Mouse (Mus musculus) lung, embryonic 14.5 days (tissue): Measurements from ENCODE around the gene Satb2. TPM values are rescaled to one million over a fixed set of nuclear protein-coding genes. Genes with fewer than 3 reads are reported as not detected.

Experiments
- ATAC-seq: fragments of 200-750 bp; cut with Nextera tagmentation; 2 replicates; pipeline ENCODE4 v1.8.0; 2017; ENCODE audit warnings: mild to moderate bottlenecking, moderate TSS enrichment, moderate library complexity; ENCODE audit not compliant: insufficient read depth
- DNase-seq: peaks from one replicate; pipeline ENCODE4 v3.0.0-alpha.2; 2015
- H3K27ac ChIP-seq: fragments of 300-500 bp; sonication (generic); 2 replicates; pipeline ENCODE4 v1.5.1; 2014; ENCODE audit warnings: low read depth, mild to moderate bottlenecking, moderate library complexity
- H3K27me3 ChIP-seq: fragments of 300-500 bp; sonication (generic); 2 replicates; pipeline ENCODE4 v1.6.1; 2014; ENCODE audit warnings: low read length, control low read depth; ENCODE audit not compliant: insufficient read depth
- H3K36me3 ChIP-seq: fragments of 300-500 bp; sonication (generic); 2 replicates; pipeline ENCODE4 v1.6.1; 2014; ENCODE audit warnings: control low read depth; ENCODE audit not compliant: insufficient read depth
- H3K4me1 ChIP-seq: fragments of 300-500 bp; sonication (generic); 2 replicates; pipeline ENCODE4 v1.6.1; 2014; ENCODE audit warnings: antibody characterized with exemption, control low read depth; ENCODE audit not compliant: insufficient read depth
- H3K4me2 ChIP-seq: fragments of 300-500 bp; sonication (generic); 2 replicates; pipeline ENCODE4 v1.6.1; 2014; ENCODE audit warnings: mild to moderate bottlenecking
- H3K4me3 ChIP-seq: fragments of 300-500 bp; sonication (generic); 2 replicates; pipeline ENCODE4 v1.5.1; 2014; ENCODE audit warnings: low read depth, low read length
- H3K9ac ChIP-seq: fragments of 300-500 bp; sonication (generic); 2 replicates; pipeline ENCODE4 v1.6.1; 2014
- H3K9me3 ChIP-seq: fragments of 300-500 bp; sonication (generic); 2 replicates; pipeline ENCODE4 v1.6.1; 2016; ENCODE audit warnings: low read depth, low read length, control low read depth
- CTCF ChIP-seq: IDR thresholded peaks from 2 replicates; pipeline ENCODE4 v1.5.1; 2016; ENCODE audit warnings: antibody characterized with exemption, low read depth
- WGBS: fragments of 180-500 bp; shearing (Covaris S2); extraction: QIAGEN DNeasy Blood & Tissue Kit; methylation state at CpG from one replicate; pipeline ENCODE4 v1.1.7; 2014; 5-methylcytosine and 5-hydroxymethylcytosine counted together
- polyA plus RNA-seq: library from polyadenylated mRNA; unstranded; fragments of >200 nt; fragmentation: Nextera tagmentation; extraction: Ambion mirVana; gene quantifications from 2 replicates; pipeline ENCODE4 v1.2.1, GENCODE M21; 2014

Gene Satb2
- polyA plus RNA-seq, 1 experiment from 2014 or later: 0.79 TPM

DNA sequence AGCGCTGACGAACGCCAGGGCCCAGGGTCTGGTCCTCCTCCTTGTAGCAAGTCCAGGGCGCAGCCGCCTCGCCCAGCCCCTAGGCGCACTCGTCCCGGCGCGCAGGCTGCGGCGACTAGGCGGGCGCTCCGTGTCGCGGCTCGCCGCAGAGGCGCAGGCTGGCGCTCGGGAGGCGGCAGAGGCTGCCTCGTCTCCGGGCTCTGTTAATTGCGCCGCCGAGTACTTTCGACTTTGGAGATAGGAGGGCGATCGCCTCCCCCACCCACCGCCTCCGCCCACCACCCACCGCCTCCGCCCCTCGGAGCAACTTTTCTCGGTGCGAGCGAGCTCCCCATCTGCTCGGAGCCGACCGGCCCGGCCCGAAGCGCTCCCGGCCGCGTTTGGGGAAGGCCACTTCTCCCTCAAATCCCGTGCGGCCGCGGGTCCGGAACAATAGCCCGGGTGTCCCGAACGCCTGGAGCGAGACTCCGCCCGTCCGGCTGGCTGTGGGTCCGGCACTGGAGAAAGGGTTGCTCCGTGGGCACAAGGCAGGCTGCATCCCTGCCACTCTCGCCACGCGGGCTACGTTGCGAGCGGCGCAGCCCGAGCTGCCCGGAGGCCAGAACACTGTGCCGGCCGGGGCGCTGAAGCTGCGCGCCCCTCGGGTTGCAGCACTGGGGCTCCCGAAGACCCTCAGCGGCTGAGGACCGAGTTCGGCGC, 6.0 kb downstream of the Satb2 start:
- Histone ChIP-seq H3K36me3 (no peaks in the 10 kb centered on the region), H3K27me3 (peaks cover 57% of the 10 kb centered on the region), H3K9me3 (no peaks in the 10 kb centered on the region), H3K4me2 (peak overlapping the region; percentile 96), H3K27ac (peak overlapping the region; percentile 90), H3K4me1 (peaks cover 3% of the 10 kb centered on the region; the same call in 1 of the 2 replicates), H3K9ac (peak overlapping the region; percentile 84), H3K4me3 (peak overlapping the region; percentile 71)
- DNase-seq (peak; percentile 76), ATAC-seq (peak; percentile 76)
- WGBS: under 1% methylated on average over 77 of the region's 83 CpGs
- no peak for TF ChIP-seq CTCF

- DNase-seq: no peak
- Histone ChIP-seq H3K4me1 (peaks cover 3% of the 10 kb centered on the region; the same call in 1 of the 2 replicates), H3K36me3 (no peaks in the 10 kb centered on the region), H3K4me3 (peak overlapping the region; percentile 71), H3K27ac (peak overlapping the region; percentile 90; the same call in 1 of the 2 replicates), H3K9ac (peak overlapping the region; percentile 84), H3K4me2 (peak overlapping the region; percentile 96), H3K27me3 (peaks cover 52% of the 10 kb centered on the region), H3K9me3 (no peaks in the 10 kb centered on the region)
- WGBS: 1% methylated on average over 23 of the region's 23 CpGs
- no peak for TF ChIP-seq CTCF
- ATAC-seq: no peak
These were observed 6.6 kb downstream of the Satb2 start for GRCm38 (mm10) chr1:56971942-56972250.

- 3% methylated on average over 17 of the region's 29 CpGs for WGBS
- Histone ChIP-seq H3K4me2 (peak overlapping the region; percentile 96), H3K27me3 (peaks cover 48% of the 10 kb centered on the region), H3K9ac (no peak overlapping the region), H3K4me1 (peaks cover 3% of the 10 kb centered on the region; the same call in 1 of the 2 replicates), H3K4me3 (peak overlapping the region; percentile 71), H3K36me3 (no peaks in the 10 kb centered on the region), H3K9me3 (no peaks in the 10 kb centered on the region), H3K27ac (no peak overlapping the region)
- ATAC-seq: no peak
- TF ChIP-seq CTCF: no peak
- DNase-seq: peak; percentile 34
These were observed 7.0 kb downstream of the Satb2 start for GRCm38 (mm10) chr1:56971441-56971861.

- WGBS: 1% methylated on average over 27 of the region's 27 CpGs
- DNase-seq: peak; percentile 63
- peaks cover 41% of the 10 kb centered on the region for H3K27me3 ChIP-seq
These were observed 7.7 kb downstream of the Satb2 start for GRCm38 (mm10) chr1:56970740-56971141.

DNA sequence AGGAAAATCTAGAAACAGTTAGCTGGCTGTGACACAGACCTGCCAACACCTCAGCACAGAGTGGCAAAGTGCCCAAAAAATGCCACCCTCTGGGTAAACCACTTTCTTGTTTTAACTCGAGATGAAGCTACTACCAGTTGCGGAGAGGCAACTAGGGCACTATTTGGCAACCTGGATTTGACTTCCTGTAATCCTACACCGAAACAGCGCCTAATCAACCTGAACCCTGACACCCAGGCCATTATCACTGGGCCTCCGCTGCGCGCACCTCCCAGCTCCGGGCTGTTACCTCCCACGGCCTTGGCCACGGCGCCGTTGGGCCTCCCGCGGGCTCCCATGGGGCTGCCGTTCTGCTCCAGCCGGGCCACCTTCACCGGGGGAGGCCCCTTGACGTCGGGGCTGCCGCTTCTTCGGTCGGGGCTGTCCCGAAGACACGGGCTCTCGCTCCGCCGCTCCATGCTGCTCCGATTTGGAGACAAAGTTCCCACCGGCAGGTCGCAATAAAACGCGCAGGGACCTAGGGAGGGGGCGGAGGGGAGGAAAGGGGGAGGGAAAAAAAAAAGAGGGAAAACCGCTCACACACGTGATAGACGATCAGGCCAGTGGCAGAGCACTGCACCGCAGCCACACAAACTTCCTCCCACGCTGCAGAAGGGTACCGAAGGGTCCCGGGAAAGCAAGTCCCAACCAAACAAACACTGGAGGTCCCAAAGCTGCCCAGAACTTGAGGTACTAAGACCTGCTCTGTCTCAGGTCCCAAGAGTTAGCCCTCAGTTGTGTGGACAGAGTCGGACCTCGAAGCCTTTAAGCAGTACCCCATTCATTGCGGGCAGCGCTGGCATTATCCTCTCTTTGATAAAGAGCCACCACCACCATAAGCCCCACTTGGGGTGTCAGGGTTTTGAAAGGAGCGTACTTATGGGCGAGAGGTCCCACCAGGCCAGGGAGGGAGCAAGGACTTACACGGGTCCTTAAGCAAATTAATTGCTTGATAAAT, 8.8 kb downstream of the Satb2 start:
- 3% methylated on average over 47 of the region's 47 CpGs for WGBS

More at GRCm38 (mm10) chr1:56970740-56971141, 7.7 kb downstream of the Satb2 start:
- no peak for TF ChIP-seq CTCF
- Histone ChIP-seq H3K4me3 (peak overlapping the region; percentile 71), H3K36me3 (no peaks in the 10 kb centered on the region), H3K9ac (no peak overlapping the region), H3K27ac (no peak overlapping the region), H3K9me3 (no peaks in the 10 kb centered on the region), H3K4me2 (peak overlapping the region; percentile 96), H3K4me1 (peaks cover 3% of the 10 kb centered on the region; the same call in 1 of the 2 replicates)
- no peak for ATAC-seq

GRCm38 (mm10) chr1:56965879-56966579, 12.4 kb downstream of the Satb2 start:
- no peaks in the 10 kb centered on the region for H3K4me1 ChIP-seq
- TF ChIP-seq CTCF: no peak
- WGBS: 48% methylated on average over 3 of the region's 3 CpGs
- no peaks in the 10 kb centered on the region for H3K36me3 ChIP-seq
- H3K9ac ChIP-seq: no peak overlapping the region
- no peaks in the 10 kb centered on the region for H3K9me3 ChIP-seq
- H3K27me3 ChIP-seq: peaks cover 31% of the 10 kb centered on the region
- no peak overlapping the region for H3K27ac ChIP-seq
- H3K4me2 ChIP-seq: 0 out of 2 replicates have a peak overlapping the region, but pooled peaks have one; percentile 4
- peak; percentile 71 for DNase-seq
- no peak overlapping the region for H3K4me3 ChIP-seq
- peak; percentile 51; the same call in 1 of the 2 replicates for ATAC-seq

More for the DNA sequence above, 8.8 kb downstream of the Satb2 start:
- H3K4me3 ChIP-seq: peak overlapping the region; percentile 31
- ATAC-seq (no peak), DNase-seq (peak; percentile 30)
- H3K27ac ChIP-seq: no peak overlapping the region
- H3K4me1 ChIP-seq: peaks cover 3% of the 10 kb centered on the region; the same call in 1 of the 2 replicates
- peaks cover 35% of the 10 kb centered on the region for H3K27me3 ChIP-seq
- peak overlapping the region; percentile 63 for H3K4me2 ChIP-seq
- no peak for TF ChIP-seq CTCF
- no peaks in the 10 kb centered on the region for H3K36me3 ChIP-seq
- no peak overlapping the region for H3K9ac ChIP-seq
- H3K9me3 ChIP-seq: no peaks in the 10 kb centered on the region
